Mouse (Mus musculus) liver, postnatal 0 days (tissue): ENCODE measurements around the gene Ptger1. TPM values are rescaled to one million over a fixed set of nuclear protein-coding genes. Genes with fewer than 3 reads are reported as not detected.

ENCODE experiments used
- ATAC-seq: fragments of 200-750 bp; cut with Nextera tagmentation; 2 replicates; pipeline ENCODE4 v1.8.0; 2017; ENCODE audit warnings: mild to moderate bottlenecking, moderate library complexity
- DNase-seq: peaks from one replicate; pipeline ENCODE4 v3.0.0-alpha.2; 2016
- H3K27ac ChIP-seq: fragments of 300-500 bp; sonication (generic); 2 replicates; pipeline ENCODE4 v1.5.1; 2014; ENCODE audit warnings: antibody characterized with exemption, moderate library complexity, mild to moderate bottlenecking, low read depth
- H3K27me3 ChIP-seq: fragments of 300-500 bp; sonication (generic); 2 replicates; pipeline ENCODE4 v1.6.1; 2014; ENCODE audit warnings: low read length, control low read depth, mixed read lengths; ENCODE audit not compliant: insufficient read depth
- H3K36me3 ChIP-seq: fragments of 300-500 bp; sonication (generic); replicated peaks from 2 replicates; pipeline ENCODE4 v1.6.1; 2014; ENCODE audit warnings: mild to moderate bottlenecking, control low read depth, low read length, moderate library complexity, mixed read lengths; ENCODE audit not compliant: insufficient read depth
- H3K4me1 ChIP-seq: fragments of 300-500 bp; sonication (generic); 2 replicates; pipeline ENCODE4 v1.6.1; 2014; ENCODE audit warnings: antibody characterized with exemption, mild to moderate bottlenecking, control low read depth; ENCODE audit not compliant: insufficient read depth
- H3K4me2 ChIP-seq: fragments of 300-500 bp; sonication (generic); 2 replicates; pipeline ENCODE4 v1.6.1; 2014; ENCODE audit warnings: low read depth, mild to moderate bottlenecking, low read length, moderate library complexity, mixed read lengths
- H3K4me3 ChIP-seq: fragments of 300-500 bp; sonication (generic); 2 replicates; pipeline ENCODE4 v1.5.1; 2014; ENCODE audit warnings: low read depth, low read length
- H3K9ac ChIP-seq: fragments of 300-500 bp; sonication (generic); replicated peaks from 2 replicates; pipeline ENCODE4 v1.6.1; 2014; ENCODE audit warnings: mild to moderate bottlenecking, moderate library complexity
- H3K9me3 ChIP-seq: fragments of 300-500 bp; sonication (generic); 2 replicates; pipeline ENCODE4 v1.6.1; 2016; ENCODE audit warnings: mild to moderate bottlenecking, control low read depth, low read length, mixed read lengths
- CTCF ChIP-seq: sonication (generic); IDR thresholded peaks from 2 replicates; pipeline ENCODE4 v1.5.1; 2016; ENCODE audit warnings: antibody characterized with exemption, low read depth
- EP300 ChIP-seq: IDR thresholded peaks from 2 replicates; pipeline ENCODE4 v1.6.1; 2016; ENCODE audit warnings: antibody characterized with exemption, low read depth, mild to moderate bottlenecking
- WGBS: fragments of 180-500 bp; shearing (Covaris S2); extraction: QIAGEN DNeasy Blood & Tissue Kit; methylation state at CpG from one replicate; pipeline ENCODE4 v1.1.7; 2014; ENCODE audit not compliant: insufficient replicate concordance; 5-methylcytosine and 5-hydroxymethylcytosine counted together
- polyA plus RNA-seq: library from polyadenylated mRNA; unstranded; fragments of >200 nt; fragmentation: Nextera tagmentation; extraction: Ambion mirVana; gene quantifications from 2 replicates; pipeline ENCODE4 v1.2.1, GENCODE M21; 2015

The Ptger1 gene
- polyA plus RNA-seq, 1 experiment from 2014 or later = 0.16 TPM

- Histone ChIP-seq H3K27me3 (no peaks in the 10 kb centered on the region), H3K9ac (no peak overlapping the region), H3K9me3 (no peaks in the 10 kb centered on the region), H3K4me2 (no peak overlapping the region), H3K4me1 (peaks cover 17% of the 10 kb centered on the region), H3K36me3 (peaks cover 49% of the 10 kb centered on the region), H3K27ac (no peak overlapping the region), H3K4me3 (no peak overlapping the region)
- TF ChIP-seq EP300 (no peak), CTCF (no peak)
- 83% methylated on average over 2 of the region's 2 CpGs for WGBS
- ATAC-seq (no peak), DNase-seq (no peak)
Measured at GRCm38 (mm10) chr8:83719048-83719447, 52.6 kb downstream of the Ptger1 start.

GRCm38 (mm10) chr8:83719693-83720092 lies 53.2 kb downstream of the Ptger1 start:
- no peak for TF ChIP-seq CTCF
- TF ChIP-seq EP300 = no peak
- Histone ChIP-seq H3K36me3 (peaks cover 55% of the 10 kb centered on the region), H3K9me3 (no peaks in the 10 kb centered on the region), H3K9ac (no peak overlapping the region), H3K4me3 (no peak overlapping the region), H3K4me2 (no peak overlapping the region), H3K4me1 (peaks cover 17% of the 10 kb centered on the region), H3K27ac (no peak overlapping the region), H3K27me3 (no peaks in the 10 kb centered on the region)
- DNase-seq (no peak), ATAC-seq (no peak)
- WGBS = 81% methylated on average over 2 of the region's 2 CpGs

GRCm38 (mm10) chr8:83721405-83722025 lies 55.0 kb downstream of the Ptger1 start:
- DNase-seq (no peak), ATAC-seq (no peak)
- Histone ChIP-seq H3K4me3 (no peak overlapping the region), H3K4me1 (peaks cover 10% of the 10 kb centered on the region), H3K36me3 (peaks cover 68% of the 10 kb centered on the region), H3K9ac (no peak overlapping the region), H3K9me3 (no peaks in the 10 kb centered on the region), H3K27ac (no peak overlapping the region), H3K4me2 (no peak overlapping the region), H3K27me3 (no peaks in the 10 kb centered on the region)
- 81% methylated on average over 25 of the region's 25 CpGs for whole genome bisulfite sequencing
- TF ChIP-seq EP300 = no peak
- no peak for TF ChIP-seq CTCF

Other genes with a start within 250 kb of the Ptger1 start
- gene Scoc, start 208.3 kb upstream of the Ptger1 start, polyA plus RNA-seq = 40.8 and 48.0 TPM in 2 replicates
- not detected in 2 replicates for gene Olfr370, start 130.9 kb upstream of the Ptger1 start, polyA plus RNA-seq
- gene Ndufb7, start 100.0 kb upstream of the Ptger1 start, polyA plus RNA-seq = 298 and 304 TPM in 2 replicates
- 252 and 258 TPM in 2 replicates for gene Tecr, start 58.7 kb upstream of the Ptger1 start, polyA plus RNA-seq
- gene Dnajb1, start 58.5 kb upstream of the Ptger1 start, polyA plus RNA-seq = 29.4 and 31.6 TPM in 2 replicates
- gene Gipc1, start 14.0 kb upstream of the Ptger1 start, polyA plus RNA-seq = 44.4 and 46.1 TPM in 2 replicates
- gene Pkn1, start 32.5 kb downstream of the Ptger1 start, polyA plus RNA-seq = 8.5 TPM in 2 replicates
- gene Ddx39, start 48.5 kb downstream of the Ptger1 start, polyA plus RNA-seq = 68.5 and 80.9 TPM in 2 replicates
- 14.5 and 15.7 TPM in 2 replicates for gene Adgre5, start 74.6 kb downstream of the Ptger1 start, polyA plus RNA-seq
- 0.96 and 1.5 TPM in 2 replicates for gene Adgrl1, start 233.4 kb downstream of the Ptger1 start, polyA plus RNA-seq